Mouse (Mus musculus) small intestine, adult 2 months (tissue): Measurements from ENCODE around the gene Prkag2.

Source experiments
- CTCF ChIP-seq: fragments of 200-500 bp; IDR thresholded peaks from 2 replicates; pipeline ENCODE4 v1.5.1; 2012; ENCODE audit warnings: low read depth, mild to moderate bottlenecking, control low read depth, inconsistent platforms, low read length, moderate library complexity, mixed read lengths; ENCODE audit not compliant: insufficient replicate concordance, insufficient read length; ENCODE audit errors: extremely low read depth
- POLR2A ChIP-seq: fragments of 200-500 bp; IDR thresholded peaks from 2 replicates; pipeline ENCODE4 v1.6.1; 2012; ENCODE audit warnings: low read depth, mild to moderate bottlenecking, control low read depth, inconsistent platforms, low read length, moderate library complexity

DNA sequence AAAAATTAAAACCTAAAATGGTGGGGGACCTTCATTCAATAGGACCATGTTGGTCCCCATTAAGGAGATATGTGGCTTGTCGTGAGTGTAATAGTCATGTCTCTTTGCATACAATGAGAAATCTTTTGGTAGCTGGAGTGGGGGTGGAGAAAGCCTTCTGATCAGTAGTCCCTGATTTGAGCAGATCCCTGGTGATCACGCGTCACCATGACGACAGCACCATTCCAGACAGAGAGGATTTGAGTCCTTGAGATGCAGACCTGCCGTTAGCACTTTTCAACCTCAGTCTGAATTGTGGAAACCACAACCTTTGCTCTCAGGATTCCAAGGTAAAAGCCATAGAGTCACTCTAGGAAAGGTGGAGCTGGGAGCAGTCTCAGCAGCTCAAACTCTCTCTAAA lies 18.7 kb upstream of the Prkag2 start:
- TF ChIP-seq POLR2A (no peak), CTCF (no peak)
